Mouse (Mus musculus) hindbrain, embryonic 15.5 days (tissue): ENCODE measurements around the gene Eprs. TPM values are rescaled to one million over a fixed set of nuclear protein-coding genes. Genes with fewer than 3 reads are reported as not detected.

Experiments used
- ATAC-seq: fragments of 200-750 bp; cut with Nextera tagmentation; 2 replicates; pipeline ENCODE4 v1.8.0; 2017; ENCODE audit warnings: low read depth, moderate number of reproducible peaks, moderate TSS enrichment; ENCODE audit not compliant: low FRiP score
- H3K27ac ChIP-seq: fragments of 300-500 bp; sonication (generic); replicated peaks from 2 replicates; pipeline ENCODE4 v1.5.1; 2015; ENCODE audit warnings: mild to moderate bottlenecking, inconsistent platforms
- H3K27me3 ChIP-seq: fragments of 300-500 bp; sonication (generic); 2 replicates; pipeline ENCODE4 v1.6.1; 2015; ENCODE audit warnings: control low read depth, inconsistent platforms
- H3K36me3 ChIP-seq: fragments of 300-500 bp; sonication (generic); 2 replicates; pipeline ENCODE4 v1.6.1; 2015; ENCODE audit warnings: control low read depth, inconsistent platforms
- H3K4me1 ChIP-seq: fragments of 300-500 bp; sonication (generic); replicated peaks from 2 replicates; pipeline ENCODE4 v1.6.1; 2015; ENCODE audit warnings: control low read depth, inconsistent platforms
- H3K4me2 ChIP-seq: fragments of 300-500 bp; sonication (generic); 2 replicates; pipeline ENCODE4 v1.6.1; 2015; ENCODE audit warnings: moderate library complexity, mild to moderate bottlenecking, inconsistent platforms
- H3K4me3 ChIP-seq: fragments of 300-500 bp; sonication (generic); 2 replicates; pipeline ENCODE4 v1.5.1; 2015; ENCODE audit warnings: mild to moderate bottlenecking, inconsistent platforms
- H3K9ac ChIP-seq: fragments of 300-500 bp; sonication (generic); 2 replicates; pipeline ENCODE4 v1.6.1; 2015; ENCODE audit warnings: inconsistent platforms
- H3K9me3 ChIP-seq: fragments of 300-500 bp; sonication (generic); 2 replicates; pipeline ENCODE4 v1.6.1; 2016; ENCODE audit warnings: control low read depth, inconsistent platforms
- WGBS: fragments of 180-500 bp; shearing (Covaris S2); methylation state at CpG from one replicate; pipeline ENCODE4 v1.1.7; 2015; 5-methylcytosine and 5-hydroxymethylcytosine counted together
- polyA plus RNA-seq: library from polyadenylated mRNA; unstranded; fragments of >200 nt; fragmentation: Nextera tagmentation; extraction: Ambion mirVana; gene quantifications from 2 replicates; pipeline ENCODE4 v1.2.1, GENCODE M21; 2015

Gene Eprs
- polyA plus RNA-seq, 1 experiment from 2014 or later, result 122 TPM

GRCm38 (mm10) chr1:185336535-185336934, 26.3 kb upstream of the Eprs start:
- H3K4me1 ChIP-seq, result peaks cover 31% of the 10 kb centered on the region
- no peak for ATAC-seq
- WGBS, result 45% methylated on average over 3 of the region's 3 CpGs
- peaks cover 13% of the 10 kb centered on the region for H3K36me3 ChIP-seq
- H3K27ac ChIP-seq, result no peak overlapping the region
- H3K9me3 ChIP-seq, result no peaks in the 10 kb centered on the region
- H3K9ac ChIP-seq, result no peak overlapping the region
- no peaks in the 10 kb centered on the region for H3K27me3 ChIP-seq
- H3K4me2 ChIP-seq, result no peak overlapping the region
- H3K4me3 ChIP-seq, result no peak overlapping the region

GRCm38 (mm10) chr1:185342441-185342840, 20.4 kb upstream of the Eprs start:
- no peaks in the 10 kb centered on the region for H3K9me3 ChIP-seq
- no peak overlapping the region for H3K4me3 ChIP-seq
- no peak overlapping the region for H3K4me2 ChIP-seq
- 83% methylated on average over 4 of the region's 4 CpGs for WGBS
- no peak overlapping the region for H3K27ac ChIP-seq
- H3K36me3 ChIP-seq, result peaks cover 68% of the 10 kb centered on the region
- no peaks in the 10 kb centered on the region for H3K27me3 ChIP-seq
- no peaks in the 10 kb centered on the region for H3K4me1 ChIP-seq
- H3K9ac ChIP-seq, result no peak overlapping the region
- ATAC-seq, result no peak

- WGBS, result 73% methylated on average over 8 of the region's 8 CpGs
- no peaks in the 10 kb centered on the region for H3K27me3 ChIP-seq
- H3K4me3 ChIP-seq, result no peak overlapping the region
- H3K27ac ChIP-seq, result no peak overlapping the region
- no peaks in the 10 kb centered on the region for H3K9me3 ChIP-seq
- no peak for ATAC-seq
- no peak overlapping the region for H3K9ac ChIP-seq
- no peak overlapping the region for H3K4me2 ChIP-seq
- H3K4me1 ChIP-seq, result no peaks in the 10 kb centered on the region
- H3K36me3 ChIP-seq, result peaks cover 75% of the 10 kb centered on the region
Measured at GRCm38 (mm10) chr1:185343422-185343821, 19.4 kb upstream of the Eprs start.

GRCm38 (mm10) chr1:185346188-185346587, 16.7 kb upstream of the Eprs start:
- no peaks in the 10 kb centered on the region for H3K4me1 ChIP-seq
- H3K9me3 ChIP-seq, result no peaks in the 10 kb centered on the region
- peaks cover 87% of the 10 kb centered on the region for H3K36me3 ChIP-seq
- H3K4me2 ChIP-seq, result no peak overlapping the region
- H3K9ac ChIP-seq, result no peak overlapping the region
- H3K27me3 ChIP-seq, result no peaks in the 10 kb centered on the region
- 78% methylated on average over 10 of the region's 10 CpGs for WGBS
- H3K4me3 ChIP-seq, result no peak overlapping the region
- no peak for ATAC-seq
- H3K27ac ChIP-seq, result no peak overlapping the region

GRCm38 (mm10) chr1:185349741-185350140, 13.1 kb upstream of the Eprs start:
- H3K9ac ChIP-seq, result no peak overlapping the region
- no peaks in the 10 kb centered on the region for H3K27me3 ChIP-seq
- WGBS, result 97% methylated on average over 14 of the region's 14 CpGs
- H3K9me3 ChIP-seq, result no peaks in the 10 kb centered on the region
- H3K27ac ChIP-seq, result no peak overlapping the region
- no peaks in the 10 kb centered on the region for H3K4me1 ChIP-seq
- ATAC-seq, result no peak
- peaks cover 76% of the 10 kb centered on the region for H3K36me3 ChIP-seq
- H3K4me2 ChIP-seq, result no peak overlapping the region
- no peak overlapping the region for H3K4me3 ChIP-seq

GRCm38 (mm10) chr1:185350611-185351010, 12.2 kb upstream of the Eprs start:
- H3K4me3 ChIP-seq, result no peak overlapping the region

GRCm38 (mm10) chr1:185352151-185352550, 10.7 kb upstream of the Eprs start:
- H3K27me3 ChIP-seq, result no peaks in the 10 kb centered on the region
- H3K4me1 ChIP-seq, result no peaks in the 10 kb centered on the region
- ATAC-seq, result no peak
- WGBS, result 96% methylated on average over 12 of the region's 12 CpGs
- no peak overlapping the region for H3K27ac ChIP-seq
- H3K36me3 ChIP-seq, result peaks cover 71% of the 10 kb centered on the region
- no peak overlapping the region for H3K4me3 ChIP-seq
- H3K9me3 ChIP-seq, result no peaks in the 10 kb centered on the region
- H3K4me2 ChIP-seq, result no peak overlapping the region
- H3K9ac ChIP-seq, result no peak overlapping the region

More at GRCm38 (mm10) chr1:185350611-185351010, 12.2 kb upstream of the Eprs start:
- Histone ChIP-seq H3K4me2 (no peak overlapping the region), H3K4me1 (no peaks in the 10 kb centered on the region), H3K9me3 (no peaks in the 10 kb centered on the region), H3K27me3 (no peaks in the 10 kb centered on the region), H3K27ac (no peak overlapping the region), H3K36me3 (peaks cover 75% of the 10 kb centered on the region), H3K9ac (no peak overlapping the region)
- no peak for ATAC-seq
- WGBS, result 94% methylated on average over 4 of the region's 4 CpGs

- WGBS, result 97% methylated on average over 8 of the region's 8 CpGs
- no peaks in the 10 kb centered on the region for H3K9me3 ChIP-seq
- H3K9ac ChIP-seq, result no peak overlapping the region
- no peak overlapping the region for H3K4me2 ChIP-seq
- H3K4me1 ChIP-seq, result no peaks in the 10 kb centered on the region
- no peak overlapping the region for H3K4me3 ChIP-seq
- H3K27me3 ChIP-seq, result no peaks in the 10 kb centered on the region
- ATAC-seq, result no peak
- no peak overlapping the region for H3K27ac ChIP-seq
- H3K36me3 ChIP-seq, result peaks cover 66% of the 10 kb centered on the region
Measured at GRCm38 (mm10) chr1:185353351-185353750, 9.5 kb upstream of the Eprs start.

GRCm38 (mm10) chr1:185354731-185355130, 8.1 kb upstream of the Eprs start:
- Histone ChIP-seq H3K9me3 (no peaks in the 10 kb centered on the region), H3K36me3 (peaks cover 64% of the 10 kb centered on the region), H3K4me2 (no peak overlapping the region), H3K9ac (no peak overlapping the region), H3K4me3 (no peak overlapping the region), H3K27me3 (no peaks in the 10 kb centered on the region), H3K27ac (no peak overlapping the region), H3K4me1 (no peaks in the 10 kb centered on the region)
- ATAC-seq, result no peak
- WGBS, result 89% methylated on average over 4 of the region's 4 CpGs

- Histone ChIP-seq H3K27me3 (no peaks in the 10 kb centered on the region), H3K9ac (no peak overlapping the region), H3K4me1 (no peaks in the 10 kb centered on the region), H3K4me3 (no peak overlapping the region), H3K27ac (no peak overlapping the region), H3K36me3 (peaks cover 51% of the 10 kb centered on the region), H3K9me3 (no peaks in the 10 kb centered on the region), H3K4me2 (no peak overlapping the region)
- 95% methylated on average over 8 of the region's 8 CpGs for WGBS
- no peak for ATAC-seq
Measured at GRCm38 (mm10) chr1:185356246-185356645, 6.6 kb upstream of the Eprs start.

- H3K4me2 ChIP-seq, result no peak overlapping the region
- H3K4me1 ChIP-seq, result peaks cover 8% of the 10 kb centered on the region
- H3K4me3 ChIP-seq, result no peak overlapping the region
- ATAC-seq, result no peak
- no peaks in the 10 kb centered on the region for H3K9me3 ChIP-seq
- WGBS, result 93% methylated on average over 4 of the region's 4 CpGs
- H3K27ac ChIP-seq, result no peak overlapping the region
- no peaks in the 10 kb centered on the region for H3K27me3 ChIP-seq
- H3K9ac ChIP-seq, result no peak overlapping the region
- peaks cover 36% of the 10 kb centered on the region for H3K36me3 ChIP-seq
Measured at GRCm38 (mm10) chr1:185358211-185358610, 4.6 kb upstream of the Eprs start.

- Histone ChIP-seq H3K4me3 (peak overlapping the region; percentile 70), H3K4me1 (peaks cover 28% of the 10 kb centered on the region), H3K27me3 (no peaks in the 10 kb centered on the region), H3K4me2 (peak overlapping the region; percentile 84), H3K9ac (peak overlapping the region; percentile 89), H3K9me3 (no peaks in the 10 kb centered on the region), H3K36me3 (0 out of 2 replicates have a peak, but pooled peaks cover 6% of the 10 kb centered on the region), H3K27ac (peak overlapping the region; percentile 94)
- 5% methylated on average over 22 of the region's 22 CpGs for WGBS
- ATAC-seq, result peak; percentile 13; the same call in 1 of the 2 replicates
Measured at GRCm38 (mm10) chr1:185363526-185364182, 810 bp downstream of the Eprs start.

- 54% methylated on average over 6 of the region's 6 CpGs for WGBS
- Histone ChIP-seq H3K4me3 (peak overlapping the region; percentile 70), H3K4me2 (peak overlapping the region; percentile 84), H3K27me3 (no peaks in the 10 kb centered on the region), H3K4me1 (peaks cover 28% of the 10 kb centered on the region), H3K9me3 (no peaks in the 10 kb centered on the region), H3K9ac (peak overlapping the region; percentile 89), H3K27ac (no peak overlapping the region), H3K36me3 (0 out of 2 replicates have a peak, but pooled peaks cover 4% of the 10 kb centered on the region)
- no peak for ATAC-seq
Measured at GRCm38 (mm10) chr1:185364183-185364540, 1.3 kb downstream of the Eprs start.
